Mouse (Mus musculus) midbrain, embryonic 12.5 days (tissue): Measurements from ENCODE around the gene Stap2. TPM values are rescaled to one million over a fixed set of nuclear protein-coding genes. Genes with fewer than 3 reads are reported as not detected.

Source experiments
- ATAC-seq: fragments of 200-750 bp; cut with Nextera tagmentation; 2 replicates; pipeline ENCODE4 v1.8.0; 2017; ENCODE audit warnings: low read depth, moderate TSS enrichment, moderate library complexity; ENCODE audit not compliant: low FRiP score
- H3K27ac ChIP-seq: fragments of 300-500 bp; sonication (generic); replicated peaks from 2 replicates; pipeline ENCODE4 v1.5.1; 2016; ENCODE audit warnings: mild to moderate bottlenecking
- H3K27me3 ChIP-seq: fragments of 300-500 bp; sonication (generic); 2 replicates; pipeline ENCODE4 v1.6.1; 2016; ENCODE audit warnings: mild to moderate bottlenecking
- H3K36me3 ChIP-seq: fragments of 300-500 bp; sonication (generic); 2 replicates; pipeline ENCODE4 v1.6.1; 2016
- H3K4me1 ChIP-seq: fragments of 300-500 bp; sonication (generic); 2 replicates; pipeline ENCODE4 v1.6.1; 2016
- H3K4me2 ChIP-seq: fragments of 300-500 bp; sonication (generic); replicated peaks from 2 replicates; pipeline ENCODE4 v1.6.1; 2016; ENCODE audit warnings: mild to moderate bottlenecking, moderate library complexity
- H3K4me3 ChIP-seq: fragments of 300-500 bp; sonication (generic); 2 replicates; pipeline ENCODE4 v1.5.1; 2016; ENCODE audit warnings: mild to moderate bottlenecking
- H3K9ac ChIP-seq: fragments of 300-500 bp; sonication (generic); replicated peaks from 2 replicates; pipeline ENCODE4 v1.6.1; 2016; ENCODE audit warnings: mild to moderate bottlenecking, moderate library complexity
- H3K9me3 ChIP-seq: fragments of 300-500 bp; sonication (generic); 2 replicates; pipeline ENCODE4 v1.6.1; 2016; ENCODE audit warnings: mild to moderate bottlenecking
- WGBS: fragments of 180-500 bp; shearing (Covaris S2); methylation state at CpG from one replicate; pipeline ENCODE4 v1.1.7; 2016; 5-methylcytosine and 5-hydroxymethylcytosine counted together
- polyA plus RNA-seq: library from polyadenylated mRNA; unstranded; fragments of >200 nt; fragmentation: Nextera tagmentation; extraction: Ambion mirVana; gene quantifications from 2 replicates; pipeline ENCODE4 v1.2.1, GENCODE M21; 2016

The Stap2 gene
- polyA plus RNA-seq, 1 experiment from 2014 or later, result 4.7 TPM

DNA sequence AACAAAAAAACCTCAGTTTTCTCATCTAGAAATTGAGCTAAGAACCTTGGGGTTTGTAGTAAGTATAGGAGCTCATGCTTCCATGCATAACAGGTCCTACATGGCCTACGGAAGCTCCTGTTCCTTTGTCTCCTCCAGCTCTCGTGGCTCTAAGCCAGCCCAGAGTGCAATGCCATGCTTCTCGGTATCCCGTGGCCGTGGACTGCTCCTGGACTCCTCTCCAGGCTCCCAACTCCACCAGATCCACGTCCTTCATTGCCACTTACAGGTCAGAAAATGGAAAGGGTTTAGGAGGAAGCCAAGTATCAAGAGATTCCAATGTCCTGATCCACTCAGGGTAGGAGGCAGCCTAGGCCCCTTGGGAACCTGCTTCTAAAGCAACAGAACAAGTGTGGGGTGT lies 51.6 kb downstream of the Stap2 start:
- WGBS, result 79% methylated on average over 6 of the region's 6 CpGs
- ATAC-seq, result no peak
- H3K27ac ChIP-seq, result no peak overlapping the region
- H3K4me2 ChIP-seq, result no peak overlapping the region
- no peaks in the 10 kb centered on the region for H3K36me3 ChIP-seq
- H3K27me3 ChIP-seq, result peaks cover 24% of the 10 kb centered on the region
- H3K4me1 ChIP-seq, result peaks cover 19% of the 10 kb centered on the region
- no peak overlapping the region for H3K4me3 ChIP-seq
- no peak overlapping the region for H3K9ac ChIP-seq
- no peaks in the 10 kb centered on the region for H3K9me3 ChIP-seq

DNA sequence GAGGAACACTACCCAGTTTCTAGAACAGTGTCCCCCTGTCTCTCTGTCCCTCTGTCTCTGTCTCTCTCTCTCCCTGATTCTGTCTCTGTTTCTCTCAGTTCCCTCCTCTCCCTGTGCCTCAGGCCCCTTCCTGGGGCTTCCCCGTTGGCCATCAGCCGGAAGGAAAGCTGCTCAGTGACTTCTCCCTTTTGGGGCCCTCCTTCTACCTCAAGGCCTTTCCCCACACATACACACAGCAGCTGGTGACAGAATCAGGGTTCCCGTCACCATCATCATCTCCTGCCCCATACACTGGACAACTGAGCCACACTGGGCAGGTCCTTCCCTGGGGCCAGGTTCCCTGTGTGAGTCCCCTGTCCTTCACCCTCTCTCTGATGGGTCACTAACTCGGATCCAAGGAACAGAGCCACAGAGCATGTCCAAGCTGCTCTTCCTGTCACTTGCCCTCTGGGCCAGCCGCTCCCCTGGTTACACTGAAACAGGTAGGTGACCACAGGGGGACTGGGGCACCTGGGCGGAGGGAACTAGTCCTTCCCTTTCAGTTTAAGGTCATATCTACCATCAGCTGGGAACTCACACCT lies 52.8 kb downstream of the Stap2 start, which contains the start of gene Ebi3:
Gene Ebi3, plus strand, starts transcription at position 194 of the 581 bp plus-strand sequence.
- Histone ChIP-seq H3K4me2 (no peak within 1 kb of the TSS), H3K4me3 (no peak within 1 kb of the TSS), H3K9me3 (no peaks in the 10 kb centered on the region), H3K36me3 (no peaks in the 10 kb centered on the region), H3K27ac (no peak within 1 kb of the TSS), H3K9ac (no peak within 1 kb of the TSS), H3K4me1 (peaks cover 14% of the 10 kb centered on the region), H3K27me3 (peaks cover 24% of the 10 kb centered on the region)
- ATAC-seq, result no peak
- 75% methylated on average over 6 of the region's 6 CpGs for WGBS

DNA sequence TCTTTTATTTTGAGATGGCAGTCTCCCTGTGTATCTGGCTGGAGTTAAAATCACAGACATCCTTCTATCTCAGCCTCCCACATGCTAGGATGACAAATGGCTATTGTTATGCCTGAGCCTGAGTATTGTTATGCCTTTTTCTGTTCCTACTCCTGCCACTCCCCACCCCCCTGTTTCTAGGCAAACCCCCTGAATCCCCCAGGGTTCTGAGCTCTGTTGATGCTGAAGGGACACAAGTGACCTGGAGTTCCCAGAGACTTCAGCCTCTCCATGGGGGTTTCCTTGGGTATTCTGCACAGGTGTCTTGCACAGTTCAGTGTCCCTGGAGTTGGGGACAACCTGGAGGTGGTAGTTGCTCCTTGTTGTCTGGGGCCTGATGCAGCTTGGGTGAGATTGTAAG lies 53.3 kb downstream of the Stap2 start:
- H3K9me3 ChIP-seq, result no peaks in the 10 kb centered on the region
- H3K4me3 ChIP-seq, result no peak overlapping the region
- no peak overlapping the region for H3K4me2 ChIP-seq
- H3K27ac ChIP-seq, result no peak overlapping the region
- peaks cover 24% of the 10 kb centered on the region for H3K27me3 ChIP-seq
- peaks cover 10% of the 10 kb centered on the region; the same call in 1 of the 2 replicates for H3K4me1 ChIP-seq
- no peaks in the 10 kb centered on the region for H3K36me3 ChIP-seq
- H3K9ac ChIP-seq, result no peak overlapping the region
- no peak for ATAC-seq

DNA sequence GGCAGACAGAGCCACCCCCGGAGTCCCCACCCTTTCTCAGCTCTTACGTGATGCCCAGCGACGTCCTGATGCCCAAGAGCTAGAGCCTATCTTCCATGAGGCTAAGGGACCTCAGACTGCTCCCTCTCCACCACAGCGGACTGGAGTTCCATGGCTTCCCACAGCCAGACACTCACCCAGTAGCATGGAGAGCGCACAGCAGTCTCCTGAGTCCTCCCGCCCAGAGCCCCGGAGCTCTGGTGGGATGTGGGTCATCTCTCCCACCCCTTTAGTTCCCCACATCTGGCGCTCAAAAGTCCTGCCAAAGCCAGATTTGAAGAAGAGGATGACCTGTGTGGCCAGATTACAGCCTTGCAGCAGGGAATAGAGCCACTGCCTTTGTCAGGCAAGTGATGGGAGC lies 54.8 kb downstream of the Stap2 start:
- ATAC-seq, result no peak
- Histone ChIP-seq H3K27ac (no peak overlapping the region), H3K9me3 (no peaks in the 10 kb centered on the region), H3K4me1 (peaks cover 3% of the 10 kb centered on the region; the same call in 1 of the 2 replicates), H3K4me2 (no peak overlapping the region), H3K27me3 (peaks cover 24% of the 10 kb centered on the region), H3K4me3 (no peak overlapping the region), H3K9ac (no peak overlapping the region), H3K36me3 (no peaks in the 10 kb centered on the region)
- 76% methylated on average over 9 of the region's 9 CpGs for WGBS

GRCm38 (mm10) chr17:55949400-55949799 lies 56.0 kb downstream of the Stap2 start, which contains the start of gene Zfp119b:
Zfp119b (minus strand) TSS chr17:55949500.
- no peak for ATAC-seq
- Histone ChIP-seq H3K4me2 (no peak within 1 kb of the TSS), H3K27ac (no peak within 1 kb of the TSS), H3K9me3 (no peaks in the 10 kb centered on the region), H3K27me3 (peaks cover 13% of the 10 kb centered on the region), H3K4me3 (no peak within 1 kb of the TSS), H3K4me1 (peaks cover 7% of the 10 kb centered on the region; the same call in 1 of the 2 replicates), H3K9ac (no peak within 1 kb of the TSS), H3K36me3 (no peaks in the 10 kb centered on the region)
- 93% methylated on average over 2 of the region's 2 CpGs for WGBS

- H3K36me3 ChIP-seq, result no peaks in the 10 kb centered on the region
- ATAC-seq, result no peak
- no peak overlapping the region for H3K27ac ChIP-seq
- no peak overlapping the region for H3K4me3 ChIP-seq
- H3K9ac ChIP-seq, result no peak overlapping the region
- H3K9me3 ChIP-seq, result no peaks in the 10 kb centered on the region
- 87% methylated on average over 4 of the region's 4 CpGs for WGBS
- H3K4me1 ChIP-seq, result peaks cover 7% of the 10 kb centered on the region; the same call in 1 of the 2 replicates
- H3K27me3 ChIP-seq, result peaks cover 9% of the 10 kb centered on the region
- no peak overlapping the region for H3K4me2 ChIP-seq
Measured at GRCm38 (mm10) chr17:55948647-55949046, 56.7 kb downstream of the Stap2 start.

Other genes with a start within 250 kb of the Stap2 start
- gene Zfp119a, start 126.7 kb downstream of the Stap2 start, polyA plus RNA-seq, result 12.6 and 13.3 TPM in 2 replicates
- 15.7 and 16.7 TPM in 2 replicates for gene Zfp959, start 113.5 kb downstream of the Stap2 start, polyA plus RNA-seq
- gene Zfp119b, start 56.1 kb downstream of the Stap2 start, polyA plus RNA-seq, result 6.1 and 6.3 TPM in 2 replicates
- 3.2 and 3.8 TPM in 2 replicates for gene Ebi3, start 52.9 kb downstream of the Stap2 start, polyA plus RNA-seq
- 28.7 and 29.4 TPM in 2 replicates for gene Yju2, start 46.5 kb downstream of the Stap2 start, polyA plus RNA-seq
- 123 and 131 TPM in 2 replicates for gene Shd, start 35.1 kb downstream of the Stap2 start, polyA plus RNA-seq
- gene Fsd1, start 19.1 kb downstream of the Stap2 start, polyA plus RNA-seq, result 89.8 and 98.3 TPM in 2 replicates
- gene Mpnd, start 127 bp upstream of the Stap2 start, polyA plus RNA-seq, result 195 and 205 TPM in 2 replicates
- gene Sh3gl1, start 31.1 kb upstream of the Stap2 start, polyA plus RNA-seq, result 131 and 138 TPM in 2 replicates
- gene Chaf1a, start 34.9 kb upstream of the Stap2 start, polyA plus RNA-seq, result 32.5 and 34.5 TPM in 2 replicates
- gene Ubxn6, start 69.4 kb upstream of the Stap2 start, polyA plus RNA-seq, result 54.9 and 58.1 TPM in 2 replicates
- gene Hdgfl2, start 74.0 kb upstream of the Stap2 start, polyA plus RNA-seq, result 179 and 184 TPM in 2 replicates
- gene Plin4, start 104.2 kb upstream of the Stap2 start, polyA plus RNA-seq, result 0.09 and 0.10 TPM in 2 replicates
- gene Plin5, start 112.0 kb upstream of the Stap2 start, polyA plus RNA-seq, result 0.14 and 0.34 TPM in 2 replicates
- 0.29 TPM in 1 of 2 replicates, not detected in the other for gene Lrg1, start 116.4 kb upstream of the Stap2 start, polyA plus RNA-seq
- 6.5 and 7.9 TPM in 2 replicates for gene Sema6b, start 134.8 kb upstream of the Stap2 start, polyA plus RNA-seq
- gene Tnfaip8l1, start 156.9 kb upstream of the Stap2 start, polyA plus RNA-seq, result 8.0 and 8.2 TPM in 2 replicates
- gene Mydgf, start 178.3 kb upstream of the Stap2 start, polyA plus RNA-seq, result 56.8 and 61.6 TPM in 2 replicates
- 41.0 and 43.9 TPM in 2 replicates for gene Dpp9, start 213.3 kb upstream of the Stap2 start, polyA plus RNA-seq